Comparison of ENCODE assay signal across 9 mouse cellular contexts in genomic region chr15:83029725-83030718, GRCm38 (mm10). TPM values are rescaled to one million over a fixed set of nuclear protein-coding genes. Genes with fewer than 3 reads are reported as not detected.
DNase-seq lines count a peak whose midpoint lies in the region; ATAC-seq and TF ChIP-seq lines count a peak whose summit lies in the region.
"Had no signal": no experiment of that assay in that cellular context is flagged by ENCODE, and none has a peak within 500 bp of the region (broad histone marks: within the 10 kb centered on the region; RNA-seq: fewer than 3 reads in every experiment).

No protein-coding gene starts in this region.

- no peak for DNase-seq in kidney, postnatal 25 days
- DNase-seq in brain, embryonic 14.5 days (ENCODE audit: low read depth): peak; percentile 74
- no peak for DNase-seq in forebrain, embryonic 14.5 days (ENCODE audit: low spot score)
- DNase-seq in ovary, postnatal 36 days (ENCODE audit: low spot score): no peak
- DNase-seq in urinary bladder, postnatal 25 days (ENCODE audit: low spot score): no peak
- DNase-seq in adipocyte (ENCODE audit: low spot score): no peak
- DNase-seq: kidney, adult 8-10 months had no signal

- WGBS in kidney, embryonic 14.5 days: 46% methylated on average over 11 of the region's 11 CpGs
- 32% methylated on average over 11 of the region's 11 CpGs for WGBS in forebrain, embryonic 14.5 days
- 15% methylated on average over 11 of the region's 11 CpGs for WGBS in midbrain, embryonic 12.5 days

- no peak overlapping the region for H3K9ac ChIP-seq in kidney, embryonic 14.5 days (ENCODE audit: low read depth, low read length)
- no peak overlapping the region; the same call in 1 of the 2 replicates for H3K9ac ChIP-seq in forebrain, embryonic 14.5 days (ENCODE audit: low read length)
- peak overlapping the region; percentile 42; the same call in 1 of the 2 replicates for H3K9ac ChIP-seq in midbrain, embryonic 12.5 days (replicated peaks)

- no peak overlapping the region for H3K4me3 ChIP-seq in kidney, embryonic 14.5 days (ENCODE audit: low read length)
- H3K4me3 ChIP-seq in forebrain, embryonic 14.5 days (ENCODE audit: low read depth, low read length): no peak overlapping the region
- no peak overlapping the region for H3K4me3 ChIP-seq in midbrain, embryonic 12.5 days

- no peak for TF ChIP-seq POLR2A in brain, embryonic 14.5 days (IDR thresholded peaks at IDR 0.05; ENCODE audit: borderline replicate concordance, extremely low read depth, insufficient read depth, insufficient read length, poor library complexity, severe bottlenecking)

- no peak for TF ChIP-seq CTCF in brain, embryonic 14.5 days (IDR thresholded peaks at IDR 0.05; ENCODE audit: borderline replicate concordance, extremely low read depth, insufficient read depth, insufficient read length)

- ATAC-seq in kidney, embryonic 14.5 days (ENCODE audit: low FRiP score, low TSS enrichment): no peak
- no peak for ATAC-seq in forebrain, embryonic 14.5 days
- peak; percentile 70 for ATAC-seq in midbrain, embryonic 12.5 days (ENCODE audit: low FRiP score, low read depth)

- H3K27me3 ChIP-seq in kidney, embryonic 14.5 days (ENCODE audit: control insufficient read depth, insufficient read depth, low read length): peaks cover 8% of the 10 kb centered on the region
- H3K27me3 ChIP-seq in forebrain, embryonic 14.5 days (replicated peaks; ENCODE audit: control insufficient read depth, insufficient read depth, low read length): no peaks in the 10 kb centered on the region
- H3K27me3 ChIP-seq in midbrain, embryonic 12.5 days: peaks cover 67% of the 10 kb centered on the region

- peaks cover 43% of the 10 kb centered on the region for H3K4me1 ChIP-seq in kidney, embryonic 14.5 days (ENCODE audit: control insufficient read depth, insufficient read depth, low read length)
- H3K4me1 ChIP-seq in forebrain, embryonic 14.5 days (ENCODE audit: control insufficient read depth, insufficient read depth, low read length): peaks cover 49% of the 10 kb centered on the region
- peaks cover 66% of the 10 kb centered on the region for H3K4me1 ChIP-seq in midbrain, embryonic 12.5 days

- H3K36me3 ChIP-seq in kidney, embryonic 14.5 days (ENCODE audit: control insufficient read depth, insufficient read depth, low read length): no peaks in the 10 kb centered on the region
- no peaks in the 10 kb centered on the region for H3K36me3 ChIP-seq in forebrain, embryonic 14.5 days (ENCODE audit: control insufficient read depth, insufficient read depth, low read length)
- no peaks in the 10 kb centered on the region for H3K36me3 ChIP-seq in midbrain, embryonic 12.5 days

- 0 out of 2 replicates have a peak overlapping the region, but pooled peaks have one; percentile 32 for H3K27ac ChIP-seq in kidney, embryonic 14.5 days (ENCODE audit: low read depth, low read length)
- H3K27ac ChIP-seq in forebrain, embryonic 14.5 days (ENCODE audit: low read depth, low read length): peak overlapping the region; percentile 66
- H3K27ac ChIP-seq in midbrain, embryonic 12.5 days (replicated peaks): peak overlapping the region; percentile 76

- H3K9me3 ChIP-seq in kidney, embryonic 14.5 days (ENCODE audit: control insufficient read depth, low read length): no peaks in the 10 kb centered on the region
- no peaks in the 10 kb centered on the region for H3K9me3 ChIP-seq in forebrain, embryonic 14.5 days (replicated peaks; ENCODE audit: control insufficient read depth, low read length)
- no peaks in the 10 kb centered on the region for H3K9me3 ChIP-seq in midbrain, embryonic 12.5 days

- H3K4me2 ChIP-seq in kidney, embryonic 14.5 days (replicated peaks; ENCODE audit: low read depth, low read length): no peak overlapping the region
- H3K4me2 ChIP-seq in forebrain, embryonic 14.5 days (ENCODE audit: low read length): no peak overlapping the region
- H3K4me2 ChIP-seq in midbrain, embryonic 12.5 days (replicated peaks): peak overlapping the region; percentile 7

RNA-seq across cellular contexts. Expression of gene Nfam1, which starts 3.1 kb away (rescaled TPM):
- polyA plus RNA-seq in kidney, embryonic 14.5 days (2014; fragmentation: Nextera tagmentation; extraction: Ambion mirVana): 2.0 and 3.4 TPM in 2 replicates
- polyA plus RNA-seq in brain, embryonic 14.5 days (2012; rRNA removed): 1.7 and 2.1 TPM in 2 replicates
- polyA plus RNA-seq in forebrain, embryonic 14.5 days (2014; fragmentation: Nextera tagmentation; extraction: Ambion mirVana): 1.2 and 2.0 TPM in 2 replicates
- polyA plus RNA-seq in midbrain, embryonic 12.5 days (2016; fragmentation: Nextera tagmentation; extraction: Ambion mirVana): 3.3 and 4.2 TPM in 2 replicates

RNA-seq across cellular contexts. Expression of gene Tcf20, which starts 42.4 kb away (rescaled TPM):
- polyA plus RNA-seq in kidney, embryonic 14.5 days (2014; fragmentation: Nextera tagmentation; extraction: Ambion mirVana): 7.1 and 11.6 TPM in 2 replicates
- 34.0 and 46.8 TPM in 2 replicates for polyA plus RNA-seq in brain, embryonic 14.5 days (2012; rRNA removed)
- 17.1 and 17.4 TPM in 2 replicates for polyA plus RNA-seq in forebrain, embryonic 14.5 days (2014; fragmentation: Nextera tagmentation; extraction: Ambion mirVana)
- 13.7 TPM in 2 replicates for polyA plus RNA-seq in midbrain, embryonic 12.5 days (2016; fragmentation: Nextera tagmentation; extraction: Ambion mirVana)

RNA-seq across cellular contexts. Expression of gene Serhl, which starts 59.3 kb away (rescaled TPM):
- 52.7 and 54.5 TPM in 2 replicates for polyA plus RNA-seq in kidney, embryonic 14.5 days (2014; fragmentation: Nextera tagmentation; extraction: Ambion mirVana)
- 7.6 and 15.0 TPM in 2 replicates for polyA plus RNA-seq in brain, embryonic 14.5 days (2012; rRNA removed)
- polyA plus RNA-seq in forebrain, embryonic 14.5 days (2014; fragmentation: Nextera tagmentation; extraction: Ambion mirVana): 32.7 and 37.6 TPM in 2 replicates
- 42.6 and 43.0 TPM in 2 replicates for polyA plus RNA-seq in midbrain, embryonic 12.5 days (2016; fragmentation: Nextera tagmentation; extraction: Ambion mirVana)
